Mouse (Mus musculus): ENCODE measurements around the gene Klre1. TPM values are rescaled to one million over a fixed set of nuclear protein-coding genes. Genes with fewer than 3 reads are reported as not detected.
"Not testable (repeated sequence)": the region's sequence is repeated elsewhere in the genome, so short reads cannot be mapped to it uniquely, and the experiment has no call there.

The Klre1 gene
- polyA plus RNA-seq, 1 experiment = 0.09 TPM

DNA sequence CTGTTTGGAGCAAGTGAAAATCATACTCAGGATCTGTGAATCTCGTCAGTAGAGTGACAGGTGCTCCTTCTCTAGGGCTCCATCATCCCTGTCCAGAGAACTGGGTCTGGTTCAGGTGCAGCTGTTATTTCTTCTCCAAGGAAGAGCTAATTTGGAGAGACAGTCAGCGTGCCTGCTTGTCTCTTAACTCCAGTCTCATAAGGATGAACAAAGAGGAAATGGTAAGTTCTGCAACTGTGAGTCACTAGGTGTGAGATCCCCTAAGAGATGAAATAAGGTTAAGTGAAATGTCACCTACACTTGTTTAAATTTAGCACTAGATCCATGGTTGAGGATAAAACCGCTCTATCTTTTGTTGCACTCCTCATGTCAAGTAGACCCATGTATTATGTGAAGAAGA is 5.3 kb downstream of the Klre1 start:
- TF ChIP-seq POLR2A (IDR thresholded peaks at IDR 0.05; ENCODE audit: low read depth, low read length) (no peak), CTCF (IDR thresholded peaks at IDR 0.05; ENCODE audit: extremely low read depth, insufficient read length, insufficient replicate concordance, low read depth, low read length) (no peak)
- Histone ChIP-seq H3K4me3 (ENCODE audit: low read depth, low read length) (no peak overlapping the region), H3K27me3 (ENCODE audit: control insufficient read depth, insufficient read depth, low read length) (no peaks in the 10 kb centered on the region; the same call in 1 of the 2 replicates), H3K4me1 (ENCODE audit: control insufficient read depth, insufficient read depth, insufficient read length, low read length) (no peaks in the 10 kb centered on the region), H3K36me3 (ENCODE audit: control insufficient read depth, insufficient read depth, low read length) (no peaks in the 10 kb centered on the region), H3K27ac (ENCODE audit: insufficient read depth, low read depth, low read length) (no peak overlapping the region)
- WGBS = 67% methylated on average over 3 of the region's 3 CpGs

DNA sequence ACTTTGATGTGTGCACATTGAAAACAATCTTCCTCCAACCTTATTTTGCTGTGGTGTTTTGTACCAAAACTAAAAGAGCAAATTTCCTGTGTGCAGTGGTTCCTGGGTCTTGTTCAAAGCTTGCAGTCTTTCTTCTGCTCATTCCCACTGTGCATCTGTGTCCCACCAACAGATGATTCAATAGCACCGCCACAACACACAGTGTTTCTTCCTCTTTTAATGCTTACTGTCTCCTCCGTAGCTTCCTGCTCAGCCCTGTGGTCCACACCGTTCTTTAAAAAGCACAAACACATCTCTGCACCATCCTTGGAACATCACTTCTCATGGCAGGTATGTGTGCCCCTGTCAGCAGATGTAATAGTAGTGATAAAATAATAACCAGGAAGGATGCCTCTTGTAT is 13.8 kb downstream of the Klre1 start, which contains the start of gene Klrd1:
Gene Klrd1, plus strand, starts transcription at position 275 of the 400 bp plus-strand sequence.
- TF ChIP-seq CTCF (IDR thresholded peaks at IDR 0.05; ENCODE audit: extremely low read depth, insufficient read length, insufficient replicate concordance, low read depth, low read length) (no peak), POLR2A (IDR thresholded peaks at IDR 0.05; ENCODE audit: low read depth, low read length) (no peak)
- WGBS = 73% methylated on average over 3 of the region's 3 CpGs

DNA sequence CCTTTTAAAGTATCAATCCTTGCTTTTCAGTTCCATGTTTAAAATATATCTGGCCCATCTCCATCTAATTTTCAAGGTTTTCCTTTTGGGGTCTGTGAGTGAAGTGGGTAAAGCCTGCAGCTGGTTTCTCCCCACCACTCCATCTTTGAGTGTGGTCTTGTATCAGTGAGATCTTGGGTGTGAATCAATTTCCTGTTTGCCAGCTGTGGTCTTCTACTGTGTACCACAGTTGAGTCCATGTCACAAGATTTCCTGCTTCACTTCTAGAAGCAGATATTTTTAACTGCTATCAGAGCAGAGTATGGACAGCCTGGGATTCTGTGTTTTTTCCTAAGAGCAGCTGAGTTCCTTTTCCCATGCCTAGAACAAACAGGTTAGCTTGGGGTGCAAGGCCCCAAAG is 30.7 kb downstream of the Klre1 start:
- Histone ChIP-seq H3K27ac (ENCODE audit: insufficient read depth, low read depth, low read length) (no peak overlapping the region), H3K4me3 (ENCODE audit: low read depth, low read length) (no peak overlapping the region), H3K4me1 (ENCODE audit: control insufficient read depth, insufficient read depth, insufficient read length, low read length) (no peaks in the 10 kb centered on the region), H3K27me3 (ENCODE audit: control insufficient read depth, insufficient read depth, low read length) (no peaks in the 10 kb centered on the region), H3K36me3 (ENCODE audit: control insufficient read depth, insufficient read depth, low read length) (no peaks in the 10 kb centered on the region)
- no peak for TF ChIP-seq CTCF (IDR thresholded peaks at IDR 0.05; ENCODE audit: extremely low read depth, insufficient read length, insufficient replicate concordance, low read depth, low read length)
- TF ChIP-seq POLR2A (IDR thresholded peaks at IDR 0.05; ENCODE audit: low read depth, low read length) = no peak

More for the DNA sequence above, 13.8 kb downstream of the Klre1 start, which contains the start of gene Klrd1:
- H3K27ac ChIP-seq (ENCODE audit: insufficient read depth, low read depth, low read length) = no peak within 1 kb of the TSS
- no peaks in the 10 kb centered on the region for H3K36me3 ChIP-seq (ENCODE audit: control insufficient read depth, insufficient read depth, low read length)
- no peak within 1 kb of the TSS for H3K4me3 ChIP-seq (ENCODE audit: low read depth, low read length)
- no peaks in the 10 kb centered on the region for H3K4me1 ChIP-seq (ENCODE audit: control insufficient read depth, insufficient read depth, insufficient read length, low read length)
- no peaks in the 10 kb centered on the region for H3K27me3 ChIP-seq (ENCODE audit: control insufficient read depth, insufficient read depth, low read length)

DNA sequence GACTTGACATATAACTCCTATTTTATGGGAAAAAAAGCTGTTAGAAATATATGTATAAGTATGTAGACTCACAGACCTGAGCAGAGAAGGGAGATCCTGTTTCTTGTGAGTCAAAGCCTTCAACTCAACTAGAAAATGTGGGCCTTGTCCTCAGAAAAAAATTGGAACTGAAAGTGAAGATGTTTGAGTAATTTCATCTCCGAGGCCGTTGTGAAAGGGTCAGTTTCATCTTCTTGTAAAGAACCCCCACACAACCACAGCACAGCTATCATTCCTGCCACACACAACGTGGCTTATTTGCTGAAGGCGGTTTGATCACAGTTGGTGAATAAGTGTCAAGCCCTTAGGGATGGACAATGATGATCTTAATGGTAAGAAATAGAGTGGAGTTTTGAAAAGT is 46.0 kb downstream of the Klre1 start, which contains the start of gene Klrk1:
Gene Klrk1, minus strand, starts transcription at position 130 of the 400 bp plus-strand sequence.
- TF ChIP-seq POLR2A (IDR thresholded peaks at IDR 0.05; ENCODE audit: low read depth, low read length) = no peak
- TF ChIP-seq CTCF (IDR thresholded peaks at IDR 0.05; ENCODE audit: extremely low read depth, insufficient read length, insufficient replicate concordance, low read depth, low read length) = no peak
- H3K4me1 ChIP-seq (ENCODE audit: control insufficient read depth, insufficient read depth, insufficient read length, low read length) = no peaks in the 10 kb centered on the region
- H3K27ac ChIP-seq (ENCODE audit: insufficient read depth, low read depth, low read length) = no peak within 1 kb of the TSS
- H3K27me3 ChIP-seq (ENCODE audit: control insufficient read depth, insufficient read depth, low read length) = no peaks in the 10 kb centered on the region
- H3K36me3 ChIP-seq (ENCODE audit: control insufficient read depth, insufficient read depth, low read length) = no peaks in the 10 kb centered on the region
- H3K4me3 ChIP-seq (ENCODE audit: low read depth, low read length) = no peak within 1 kb of the TSS
- 75% methylated on average over 4 of the region's 4 CpGs for WGBS

DNA sequence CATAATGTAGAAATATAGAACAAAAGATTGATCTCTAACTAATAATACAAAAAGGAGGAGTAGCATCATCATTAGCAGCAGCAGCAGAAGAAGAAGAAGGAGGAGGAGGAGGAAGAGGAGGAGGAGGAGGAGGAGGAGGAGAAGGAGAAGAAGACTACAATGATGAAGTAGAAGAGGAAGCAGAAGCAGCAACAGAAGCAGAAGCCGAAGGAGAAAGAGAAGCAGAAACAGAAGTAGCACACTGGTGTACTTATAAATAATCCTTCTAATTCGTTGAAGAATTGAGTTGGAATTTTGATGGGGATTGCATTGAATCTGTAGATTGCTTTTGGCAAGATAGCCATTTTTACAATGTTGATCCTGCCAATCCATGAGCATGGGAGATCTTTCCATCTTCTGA is 53.3 kb downstream of the Klre1 start:
- H3K36me3 ChIP-seq (ENCODE audit: control insufficient read depth, insufficient read depth, low read length); H3K27ac ChIP-seq (ENCODE audit: insufficient read depth, low read depth, low read length); H3K27me3 ChIP-seq (ENCODE audit: control insufficient read depth, insufficient read depth, low read length); H3K4me1 ChIP-seq (ENCODE audit: control insufficient read depth, insufficient read depth, insufficient read length, low read length); H3K4me3 ChIP-seq (ENCODE audit: low read depth, low read length): not testable (repeated sequence)
- 70% methylated on average over 2 of the region's 2 CpGs for WGBS

Other genes with a start within 250 kb of the Klre1 start
- not detected in 2 replicates for gene 4922502D21Rik, start 246.1 kb upstream of the Klre1 start, polyA plus RNA-seq (2012; rRNA removed)
- 0.13 and 0.14 TPM in 2 replicates for gene Clec12a, start 235.2 kb upstream of the Klre1 start, polyA plus RNA-seq (2012; rRNA removed)
- gene Clec12b, start 192.0 kb upstream of the Klre1 start, polyA plus RNA-seq (2012; rRNA removed) = not detected in 2 replicates
- gene Clec1b, start 180.6 kb upstream of the Klre1 start, polyA plus RNA-seq (2012; rRNA removed) = 0.23 TPM in 1 of 2 replicates, not detected in the other
- 0.22 and 0.47 TPM in 2 replicates for gene Clec9a, start 169.0 kb upstream of the Klre1 start, polyA plus RNA-seq (2012; rRNA removed)
- 0.24 and 0.25 TPM in 2 replicates for gene Clec1a, start 125.9 kb upstream of the Klre1 start, polyA plus RNA-seq (2012; rRNA removed)
- gene Olr1, start 70.7 kb upstream of the Klre1 start, polyA plus RNA-seq (2012; rRNA removed) = not detected in 2 replicates
- gene Tmem52b, start 65.3 kb upstream of the Klre1 start, polyA plus RNA-seq (2012; rRNA removed) = not detected in 2 replicates
- 6.7 and 13.5 TPM in 2 replicates for gene Gabarapl1, start 44.7 kb upstream of the Klre1 start, polyA plus RNA-seq (2012; rRNA removed)
- 0.23 TPM in 1 of 2 replicates, not detected in the other for gene Klrd1, start 13.9 kb downstream of the Klre1 start, polyA plus RNA-seq (2012; rRNA removed)
- not detected in 2 replicates for gene Klrk1, start 46.0 kb downstream of the Klre1 start, polyA plus RNA-seq (2012; rRNA removed)
- gene Klrc3, start 65.4 kb downstream of the Klre1 start, polyA plus RNA-seq (2012; rRNA removed) = not detected in 2 replicates
- gene Klrc2, start 82.8 kb downstream of the Klre1 start, polyA plus RNA-seq (2012; rRNA removed) = not detected in 2 replicates
- not detected in 2 replicates for gene Klrc1, start 101.1 kb downstream of the Klre1 start, polyA plus RNA-seq (2012; rRNA removed)
- not detected in 2 replicates for gene Klri1, start 139.2 kb downstream of the Klre1 start, polyA plus RNA-seq (2012; rRNA removed)
- gene Klri2, start 162.6 kb downstream of the Klre1 start, polyA plus RNA-seq (2012; rRNA removed) = not detected in 2 replicates
- not detected in 2 replicates for gene Gm156, start 206.4 kb downstream of the Klre1 start, polyA plus RNA-seq (2012; rRNA removed)